Mouse (Mus musculus) lung, adult 2 months (tissue): ENCODE data around the gene Mdm2.

ENCODE experiments used
- CTCF ChIP-seq: fragments of 200-500 bp; IDR thresholded peaks from 2 replicates; pipeline ENCODE4 v1.5.1; 2011; ENCODE audit warnings: mild to moderate bottlenecking, low read length, control low read depth; ENCODE audit not compliant: insufficient read depth
- POLR2A ChIP-seq: fragments of 200-500 bp; IDR thresholded peaks from 2 replicates; pipeline ENCODE4 v1.6.1; 2011; ENCODE audit warnings: low read depth, mild to moderate bottlenecking, control low read depth, low read length, borderline replicate concordance; ENCODE audit errors: extremely low read depth

DNA sequence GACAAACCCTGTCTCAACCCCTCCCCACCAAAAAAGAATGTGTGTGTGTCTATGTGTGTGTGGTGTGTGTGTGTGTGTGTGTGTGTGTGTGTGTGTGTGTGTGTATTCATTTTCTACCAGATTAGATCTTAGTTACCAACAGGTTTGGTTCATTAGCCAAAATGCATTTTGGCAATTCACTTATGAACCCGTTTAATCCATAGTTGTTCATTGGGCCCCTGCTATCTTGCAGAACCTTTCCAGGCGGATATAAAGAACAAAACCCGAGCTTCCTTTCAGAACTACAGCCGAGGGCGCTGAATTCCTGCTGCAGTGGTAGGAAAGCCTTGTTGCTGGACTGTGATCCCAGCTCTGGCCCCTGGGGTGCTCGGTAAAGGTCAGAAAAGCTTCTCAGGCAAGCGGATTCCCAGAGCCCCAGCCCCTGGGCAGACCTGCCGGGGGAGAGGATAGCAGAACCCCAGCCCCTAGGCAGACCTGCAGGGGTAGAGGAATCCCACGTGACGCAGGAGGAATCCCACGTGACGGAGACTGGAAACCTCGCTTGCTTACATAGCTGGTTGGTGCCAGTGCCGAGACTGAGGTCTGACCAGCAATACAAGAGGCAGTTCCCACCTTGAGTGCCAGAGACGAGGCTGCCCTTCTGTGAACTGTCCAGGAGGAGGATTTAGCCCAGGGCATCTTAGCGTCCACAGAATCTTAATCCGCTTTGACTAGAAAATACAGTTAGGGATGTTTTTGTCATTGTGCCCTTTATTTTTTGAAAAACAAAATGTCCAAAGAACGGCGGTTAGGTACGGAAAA, 69.0 kb downstream of the Mdm2 start:
- TF ChIP-seq CTCF (no peak), POLR2A (no peak)
